Mouse (Mus musculus) Patski (cell line): ENCODE results near the gene Pogz. TPM values are rescaled to one million over a fixed set of nuclear protein-coding genes. Genes with fewer than 3 reads are reported as not detected.
A peak's percentile ranks its signal among the peaks of the same experiment; 100 is the strongest.

Source experiments
- ATAC-seq: fragments of 100-300 bp; one replicate; pipeline ENCODE4 v1.8.0; 2021
- CTCF ChIA-PET: fragments of 350-600 bp; sonication (Branson Sonifier 250); formaldehyde crosslinking; loops from one replicate; lab custom pipeline; 2022; ENCODE audit warnings: inconsistent platforms; lab: Charles Lee
- POLR2A ChIA-PET: fragments of 350-600 bp; sonication (Branson Sonifier 250); formaldehyde crosslinking; loops from one replicate; lab custom pipeline; 2022; ENCODE audit warnings: antibody characterized with exemption, inconsistent platforms; lab: Charles Lee
- DNase-seq: peaks from one replicate; pipeline ENCODE4 v3.0.0-alpha.2; 2011; ENCODE audit warnings: low read depth, low spot score
- H3K27me3 ChIP-seq: fragments of 371-371 bp; one replicate; pipeline ENCODE4 v1.5.1; 2021
- CTCF ChIP-seq: fragments of 100-300 bp; IDR thresholded peaks from one replicate; pipeline ENCODE4 v1.5.1; 2021
- in situ Hi-C: fragments of 300-500 bp; cut with MboI; formaldehyde crosslinking; loops from 3 replicates; pipeline ENCODE4 v1.11.1; 2018; ENCODE audit warnings: low pct_unique_long_range_greater_than_20kb, mixed read lengths
- polyA plus RNA-seq: library from polyadenylated mRNA; unstranded; gene quantifications from one replicate; pipeline ENCODE4 v1.2.3, GENCODE M21; 2021

Gene Pogz
- polyA plus RNA-seq, 1 experiment from 2014 or later, result 32.8 TPM

- DNase-seq, result no peak
- no peak for TF ChIP-seq CTCF
- ATAC-seq, result no peak
- in situ Hi-C loops, result no loop called here
- CTCF ChIA-PET, result interaction anchor here (1.0 to 2.7 kb wide), 4 partner anchors 11 to 28 kb away, joined by 3 to 11 read pairs (median 3); no protein-coding TSS in a partner anchor
- H3K27me3 ChIP-seq, result no peaks in the 10 kb centered on the region
- POLR2A ChIA-PET, result no interaction called here
Observed at GRCm38 (mm10) chr3:94852215-94852614, 14.8 kb downstream of the Pogz start.

- TF ChIP-seq CTCF, result no peak
- ATAC-seq (no peak), DNase-seq (no peak)
- ChIA-PET CTCF (interaction anchor here (1.6 to 3.2 kb wide), 2 partner anchors 8 to 11 kb away, joined by 5 to 9 read pairs; no protein-coding TSS in a partner anchor), POLR2A (no interaction called here)
- no peaks in the 10 kb centered on the region for H3K27me3 ChIP-seq
- in situ Hi-C loops, result no loop called here
Observed at GRCm38 (mm10) chr3:94859471-94859870, 22.1 kb downstream of the Pogz start.

GRCm38 (mm10) chr3:94869011-94869410 lies 31.6 kb downstream of the Pogz start:
- POLR2A ChIA-PET, result no interaction called here
- no peaks in the 10 kb centered on the region for H3K27me3 ChIP-seq
- CTCF ChIA-PET, result interaction anchor here (1.0 to 2.6 kb wide), 3 partner anchors 11 to 18 kb away, joined by 5 to 7 read pairs (median 7); no protein-coding TSS in a partner anchor
- in situ Hi-C loops, result no loop called here
- no peak for TF ChIP-seq CTCF
- DNase-seq (no peak), ATAC-seq (no peak)

- in situ Hi-C loops, result no loop called here
- ChIA-PET POLR2A (no interaction called here), CTCF (interaction anchor here (1.2 to 1.8 kb wide), 2 partner anchors 11 to 24 kb away, joined by 4 to 5 read pairs; no protein-coding TSS in a partner anchor)
- ATAC-seq (no peak), DNase-seq (no peak)
- no peak for TF ChIP-seq CTCF
- H3K27me3 ChIP-seq, result no peaks in the 10 kb centered on the region
Observed at GRCm38 (mm10) chr3:94878618-94879017, 41.3 kb downstream of the Pogz start.

GRCm38 (mm10) chr3:94881840-94882239 lies 44.5 kb downstream of the Pogz start:
- no peak for TF ChIP-seq CTCF
- ATAC-seq (no peak), DNase-seq (no peak)
- no peaks in the 10 kb centered on the region for H3K27me3 ChIP-seq
- ChIA-PET CTCF (interaction anchor here (1.6 to 2.2 kb wide), 3 partner anchors 11 to 21 kb away, joined by 3 to 5 read pairs (median 4); no protein-coding TSS in a partner anchor), POLR2A (interaction anchor here (1.5 kb wide), 1 partner anchor 9 kb away, joined by 6 read pairs; no protein-coding TSS in a partner anchor)
- in situ Hi-C loops, result loop anchor here (10.0 kb wide), 1 partner anchor 113 kb away; no protein-coding TSS in a partner anchor

- CTCF ChIA-PET, result interaction anchor here (1.2 to 2.2 kb wide), 4 partner anchors 12 to 94 kb away, joined by 3 to 5 read pairs (median 4); no protein-coding TSS in a partner anchor
- no peaks in the 10 kb centered on the region for H3K27me3 ChIP-seq
- POLR2A ChIA-PET, result interaction anchor here (0.7 to 1.5 kb wide), 3 partner anchors 9 to 106 kb away, joined by 3 to 6 read pairs (median 3); no protein-coding TSS in a partner anchor
- ATAC-seq, result no peak
- TF ChIP-seq CTCF, result no peak
- DNase-seq, result no peak
- in situ Hi-C loops, result loop anchor here (10.0 kb wide), 1 partner anchor 112 kb away; no protein-coding TSS in a partner anchor
Observed at GRCm38 (mm10) chr3:94882579-94882978, 45.2 kb downstream of the Pogz start.

- no peaks in the 10 kb centered on the region for H3K27me3 ChIP-seq
- ChIA-PET CTCF (interaction anchor here (0.7 to 2.4 kb wide), 3 partner anchors 13 to 110 kb away, joined by 3 to 16 read pairs (median 3); no protein-coding TSS in a partner anchor), POLR2A (no interaction called here)
- no peak for TF ChIP-seq CTCF
- DNase-seq, result peak; percentile 68
- in situ Hi-C loops, result loop anchor here (10.0 kb wide), 1 partner anchor 108 kb away; no protein-coding TSS in a partner anchor
- ATAC-seq, result peak; percentile 79
Observed at GRCm38 (mm10) chr3:94886316-94887224, 49.2 kb downstream of the Pogz start, which contains the start of gene Psmb4. Gene Psmb4 (minus strand): TSS chr3:94886961.

- in situ Hi-C loops, result loop anchor here (10.0 kb wide), 1 partner anchor 106 kb away; no protein-coding TSS in a partner anchor
- ATAC-seq, result peak; percentile 72
- DNase-seq, result peak; percentile 85
- POLR2A ChIA-PET, result interaction anchor here (1.3 kb wide), 1 partner anchor 14 kb away, joined by 5 read pairs; no protein-coding TSS in a partner anchor
- no peak for TF ChIP-seq CTCF
- H3K27me3 ChIP-seq, result peaks cover 9% of the 10 kb centered on the region
- CTCF ChIA-PET, result interaction anchor here (1.0 to 7.1 kb wide), 7 partner anchors 14 to 105 kb away, joined by 3 to 105 read pairs (median 5); partner anchors contain the start of gene Rfx5
Observed at GRCm38 (mm10) chr3:94888595-94888994, 51.2 kb downstream of the Pogz start.

- POLR2A ChIA-PET, result interaction anchor here (0.9 to 1.2 kb wide), 2 partner anchors 8 to 96 kb away, joined by 3 read pairs; no protein-coding TSS in a partner anchor
- in situ Hi-C loops, result no loop called here
Observed at GRCm38 (mm10) chr3:94894076-94894475, 56.7 kb downstream of the Pogz start.

More at GRCm38 (mm10) chr3:94894076-94894475, 56.7 kb downstream of the Pogz start:
- no peak for TF ChIP-seq CTCF
- CTCF ChIA-PET, result interaction anchor here (7.1 kb wide), 1 partner anchor 9 kb away, joined by 105 read pairs; no protein-coding TSS in a partner anchor
- peaks cover 38% of the 10 kb centered on the region for H3K27me3 ChIP-seq
- ATAC-seq, result no peak
- DNase-seq, result no peak
